Mouse (Mus musculus) neural tube, embryonic 10.5 days (tissue): ENCODE data around the gene Pdss2.
"Not testable (repeated sequence)": the region's sequence is repeated elsewhere in the genome, so short reads cannot be mapped to it uniquely, and the experiment has no call there.

ENCODE experiments used
- DNase-seq: peaks from one replicate; pipeline ENCODE4 v3.0.0-alpha.2; 2017; ENCODE audit warnings: low spot score; ENCODE audit errors: extremely low spot score

Pdss2 gene

DNA sequence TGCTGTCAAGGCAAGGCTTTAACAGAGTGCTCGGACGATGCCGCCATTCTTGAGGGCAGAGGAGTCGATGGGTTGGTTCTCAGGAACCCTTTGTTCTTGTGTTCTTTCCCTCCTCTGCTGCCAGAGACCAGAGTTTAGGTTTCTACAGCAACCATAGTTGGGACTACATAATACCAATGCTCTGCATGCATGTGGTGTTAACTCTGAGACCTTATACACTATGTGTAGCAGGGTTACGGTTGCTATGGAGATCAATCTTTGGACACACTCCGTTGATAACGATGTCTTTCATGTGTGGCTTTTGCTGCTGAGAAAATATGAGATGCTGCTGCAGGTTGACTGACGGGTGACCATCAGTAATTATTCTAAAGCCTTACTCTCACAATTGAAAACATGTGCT, 20.9 kb downstream of the Pdss2 start:
- no peak for DNase-seq

DNA sequence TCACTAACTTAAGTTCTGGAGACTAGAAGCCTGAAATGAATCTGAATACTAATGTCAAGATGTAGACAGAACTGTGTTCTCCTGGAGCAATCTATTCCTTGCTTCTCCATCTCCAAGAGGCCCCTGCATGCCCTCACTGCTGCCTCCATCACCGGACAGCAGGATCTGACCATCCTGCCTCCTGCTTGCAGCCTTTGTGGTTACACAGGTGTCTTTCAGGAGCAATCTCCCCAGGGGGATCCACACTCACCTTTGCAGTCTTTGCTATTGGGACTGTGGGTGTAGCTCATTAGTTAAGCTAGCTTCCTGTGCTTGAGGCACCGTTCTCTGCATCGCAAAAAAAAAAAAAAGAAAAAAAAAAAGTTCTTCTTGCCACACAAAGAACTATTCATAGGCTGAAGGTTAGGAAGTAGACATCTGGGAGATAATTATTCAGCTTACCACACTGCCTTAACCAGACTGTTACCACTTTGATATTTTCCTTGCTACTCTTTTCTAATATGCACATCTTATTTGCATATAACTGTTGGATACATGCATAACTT, 23.0 kb downstream of the Pdss2 start:
- no peak for DNase-seq

DNA sequence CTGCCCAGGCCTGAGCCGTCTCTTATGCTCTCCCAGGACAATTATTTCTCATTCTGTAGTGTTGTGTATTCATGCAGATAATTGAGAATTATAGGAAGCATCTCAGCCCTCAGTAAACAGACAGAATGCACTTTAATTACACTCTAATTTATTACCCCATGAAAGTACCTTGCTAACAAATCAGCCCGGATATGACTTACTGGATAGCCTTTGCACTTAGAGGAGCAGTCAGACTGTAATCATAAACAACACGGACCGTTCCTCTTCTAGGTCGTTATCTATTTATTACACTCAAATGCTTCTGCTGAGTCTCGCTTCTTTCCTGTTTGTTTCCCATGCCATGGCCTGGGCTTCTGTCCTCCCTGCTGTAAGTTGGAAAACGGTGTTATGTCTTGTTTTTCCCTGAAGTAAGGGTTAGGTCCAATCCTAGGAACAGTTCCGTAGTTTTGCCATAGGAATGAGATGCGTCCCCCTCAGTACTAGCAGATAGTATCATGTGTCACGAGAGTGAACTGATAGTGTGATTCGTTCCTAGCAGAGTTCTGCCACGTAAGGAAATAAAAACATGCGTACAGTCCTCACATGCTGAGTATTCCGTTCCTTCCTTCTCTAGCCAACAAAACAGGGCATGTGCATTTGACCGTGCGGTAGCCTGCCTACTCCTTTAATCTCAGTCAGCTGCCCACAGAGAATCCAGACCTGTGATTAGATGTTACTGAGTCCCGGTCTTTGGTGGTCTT, 24.3 kb downstream of the Pdss2 start:
- DNase-seq: no peak

DNA sequence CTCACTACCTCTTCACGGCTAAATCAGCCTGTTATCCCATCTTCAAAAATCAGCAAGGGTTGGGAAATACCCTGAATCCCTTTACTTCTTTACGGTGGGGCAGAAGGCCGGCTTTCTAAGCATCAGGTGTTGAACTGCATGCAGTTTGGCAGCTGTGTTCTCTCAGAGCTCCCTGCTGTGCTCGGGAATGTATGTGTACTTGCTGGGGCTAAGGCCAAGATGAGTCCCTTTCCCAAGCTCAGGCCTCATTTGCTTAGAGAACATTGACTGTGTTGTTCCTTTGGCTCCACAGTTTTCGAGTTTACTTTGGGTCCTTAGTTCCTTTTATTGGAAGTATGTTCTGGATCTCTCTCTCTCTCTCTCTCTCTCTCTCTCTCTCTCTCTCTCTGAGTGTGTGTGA, 26.7 kb downstream of the Pdss2 start:
- no peak for DNase-seq

DNA sequence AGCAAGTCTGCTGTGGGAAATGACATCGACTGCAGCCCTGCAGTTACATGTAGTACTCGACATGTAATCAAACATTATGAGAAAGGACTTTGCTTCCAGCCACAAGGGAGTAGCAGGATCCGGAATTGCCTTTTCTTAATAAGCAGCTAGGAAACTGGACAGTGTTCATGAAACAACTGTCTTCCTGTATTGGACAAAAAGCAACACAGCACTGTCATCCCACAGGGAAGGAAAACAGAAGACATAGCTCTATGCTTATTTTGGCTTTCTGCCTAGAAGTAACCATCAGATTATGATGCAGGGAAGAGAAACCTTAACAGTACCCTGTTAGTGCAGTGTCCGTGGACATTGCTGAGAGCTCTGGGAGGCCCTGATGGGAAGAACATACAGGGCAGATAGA, 31.0 kb downstream of the Pdss2 start:
- no peak for DNase-seq

DNA sequence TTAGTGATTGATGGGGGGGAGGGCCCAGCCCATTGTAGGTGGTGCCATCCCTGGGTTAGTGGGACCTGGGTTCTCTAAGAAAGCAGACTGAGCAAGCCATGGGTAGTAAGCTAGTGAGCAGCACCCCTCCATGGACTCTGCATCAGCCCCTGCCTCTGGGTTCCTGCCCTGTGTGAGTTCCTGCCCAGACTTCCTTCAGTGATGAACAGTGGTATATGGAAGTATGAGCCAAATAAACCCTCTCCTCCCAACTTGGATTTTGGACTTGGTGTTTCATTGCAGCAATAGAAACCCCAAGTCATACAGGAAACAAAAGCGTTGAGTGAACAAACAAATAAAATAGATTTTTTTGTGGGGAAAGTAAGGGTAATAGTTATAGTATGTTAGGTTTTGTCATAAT, 35.7 kb downstream of the Pdss2 start:
- not testable (repeated sequence) for DNase-seq

DNA sequence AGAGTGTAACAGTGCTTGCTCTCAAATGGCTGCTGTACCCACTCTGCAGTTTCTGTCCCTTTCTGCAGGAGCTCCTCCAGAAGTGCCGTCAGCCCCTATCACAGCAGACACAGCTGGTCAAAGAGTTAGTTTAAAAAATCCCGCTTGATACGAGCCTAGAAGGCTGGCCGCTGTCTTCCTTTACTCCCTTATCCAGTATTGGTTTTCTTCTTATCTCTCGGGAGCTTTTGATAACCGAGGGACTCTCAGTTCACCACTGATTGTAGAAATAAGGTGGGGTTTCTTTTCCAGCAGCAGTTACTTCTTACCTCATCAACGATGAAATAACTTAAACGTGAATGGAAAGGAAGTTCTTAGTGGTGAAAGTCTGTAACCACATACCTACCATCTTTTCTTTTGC, 36.2 kb downstream of the Pdss2 start:
- DNase-seq: not testable (repeated sequence)

DNA sequence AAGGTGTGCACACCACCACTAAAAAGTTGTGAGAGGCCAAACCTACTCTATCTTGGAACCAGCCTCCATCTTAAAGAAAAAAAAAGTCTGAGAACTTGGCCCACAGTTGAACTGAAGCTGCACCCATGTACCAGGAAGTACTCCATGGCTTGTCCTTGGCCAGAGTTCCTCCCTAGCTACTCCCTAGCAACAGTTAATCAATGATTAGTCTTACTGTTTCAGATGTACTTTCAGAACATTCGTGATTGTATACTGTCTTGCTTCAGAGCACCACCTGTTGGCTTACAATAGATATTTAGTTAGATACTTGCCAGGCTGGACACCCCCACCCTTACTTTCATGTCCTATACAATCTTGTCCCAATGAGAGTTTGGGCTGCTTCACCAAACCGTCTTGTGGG, 50.0 kb downstream of the Pdss2 start:
- DNase-seq: no peak

DNA sequence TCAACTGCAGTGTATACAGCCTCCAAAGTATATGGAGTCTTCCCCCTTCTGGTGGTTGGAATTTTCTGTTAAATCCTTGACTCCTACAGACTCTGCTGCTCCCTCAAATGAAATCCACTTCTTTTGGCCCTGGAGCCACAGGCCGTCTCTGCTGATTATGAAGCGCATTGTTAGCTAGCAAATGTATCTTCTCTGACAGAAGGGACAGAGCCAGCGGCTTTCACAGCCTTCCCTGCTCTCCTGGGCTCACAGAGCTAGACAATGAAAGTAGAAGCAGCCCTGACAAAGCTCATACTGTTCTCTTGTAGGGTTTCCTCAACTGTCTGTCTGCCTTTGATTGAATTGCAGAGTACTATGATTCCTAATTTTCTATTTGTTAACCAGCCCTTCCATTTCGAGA, 51.1 kb downstream of the Pdss2 start:
- DNase-seq: no peak

DNA sequence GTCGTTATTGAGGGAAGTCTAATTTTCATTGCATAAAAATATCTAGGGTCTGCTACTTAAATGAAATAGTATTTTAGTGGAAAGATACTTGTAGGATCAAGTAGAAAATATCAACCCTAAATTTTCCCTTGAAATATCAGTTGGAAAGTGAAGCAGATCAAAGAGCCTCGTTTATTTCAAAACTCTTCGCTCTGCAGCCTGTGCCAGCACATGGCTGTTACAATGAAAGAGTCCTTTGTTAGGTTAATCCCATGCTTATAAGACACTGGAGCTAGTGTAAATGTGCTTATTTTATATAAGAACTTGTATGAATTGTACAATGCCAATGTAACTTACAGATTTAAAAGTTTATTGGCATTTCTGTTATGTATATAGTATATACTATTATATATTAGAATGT, 51.8 kb downstream of the Pdss2 start:
- DNase-seq: no peak

DNA sequence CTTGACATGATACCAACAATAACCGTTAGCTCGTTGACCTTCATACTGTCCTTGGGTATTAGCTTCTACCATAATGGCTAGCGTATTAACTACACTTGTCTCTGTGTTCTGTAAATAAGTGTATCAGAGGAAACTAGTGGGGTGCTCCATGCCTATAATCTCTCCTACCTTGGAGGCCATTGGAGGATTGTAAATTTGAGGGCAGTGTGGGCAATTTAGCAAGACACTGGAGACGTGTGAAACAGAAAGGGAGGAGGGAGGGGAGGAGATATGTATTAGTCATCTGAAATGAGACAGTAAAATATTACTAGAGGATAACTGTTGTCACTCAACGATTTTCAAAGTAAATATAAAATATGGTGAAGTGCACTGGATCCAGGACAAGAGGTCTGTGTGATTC, 54.2 kb downstream of the Pdss2 start:
- DNase-seq: no peak

DNA sequence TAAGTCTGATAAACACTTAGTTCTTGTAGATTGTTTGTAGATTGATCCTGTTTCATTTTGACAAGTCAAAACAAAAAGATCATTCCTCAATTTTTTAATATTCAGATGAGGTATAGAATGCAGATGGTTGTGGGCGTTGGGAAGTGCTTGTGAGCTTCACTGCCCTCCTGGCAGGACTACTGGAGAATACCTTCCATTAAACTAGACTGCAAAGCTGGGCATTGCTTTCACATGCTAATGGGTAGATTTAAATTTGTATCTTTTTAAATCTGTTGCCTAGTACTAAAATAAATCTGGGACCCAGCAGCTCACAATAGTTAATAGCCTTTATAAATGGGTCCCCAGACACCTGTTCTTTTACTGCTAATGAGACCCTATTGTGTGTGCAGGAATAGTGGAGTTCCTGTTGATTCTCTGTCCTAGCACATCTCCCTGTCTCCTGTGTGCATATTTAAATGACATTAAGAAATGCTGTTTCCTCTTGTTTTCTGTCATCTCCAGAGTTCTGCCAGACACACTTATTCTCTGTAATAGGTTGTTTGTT, 54.9 kb downstream of the Pdss2 start:
- DNase-seq: no peak

DNA sequence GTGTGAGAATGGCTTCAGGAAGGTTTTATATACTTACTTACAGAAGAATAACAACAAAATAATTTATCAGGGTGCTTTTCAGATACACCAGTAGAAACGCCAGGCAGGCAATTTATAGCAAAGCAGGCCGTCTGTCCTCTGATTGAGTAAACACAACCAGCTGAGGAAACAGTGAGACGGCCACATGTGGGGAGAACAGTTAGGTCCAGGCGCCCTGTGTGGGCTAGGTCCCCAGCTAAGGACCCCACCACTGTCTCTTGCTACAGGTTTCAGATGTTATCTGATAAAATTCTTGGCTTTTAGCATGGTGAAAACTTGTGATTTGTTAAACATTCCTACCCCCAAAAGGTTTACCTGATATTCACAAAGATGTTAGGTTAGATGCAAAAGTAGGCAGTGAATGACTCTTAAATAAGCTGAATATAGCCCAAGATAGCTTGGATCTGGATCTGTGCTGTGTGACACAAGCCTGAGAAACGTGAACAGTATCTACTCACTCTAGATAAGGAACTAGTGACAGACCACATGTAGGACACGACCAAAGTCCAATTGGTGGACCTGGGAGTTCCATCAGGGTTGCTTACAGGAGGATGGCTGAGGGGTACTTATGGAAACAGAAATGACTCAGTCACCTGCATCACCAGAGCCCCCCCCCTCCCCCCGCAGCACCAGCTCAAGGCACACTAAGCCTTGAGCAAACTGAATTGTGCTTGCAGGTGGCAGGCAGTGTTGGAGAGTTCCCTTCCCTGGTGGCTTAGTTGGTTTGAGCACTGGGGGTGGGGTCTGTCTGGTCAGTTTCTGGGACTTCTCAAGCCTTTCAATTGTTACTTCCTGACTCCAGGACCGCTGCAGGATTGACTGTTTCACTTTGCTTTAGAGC, 56.2 kb downstream of the Pdss2 start:
- DNase-seq: no peak

DNA sequence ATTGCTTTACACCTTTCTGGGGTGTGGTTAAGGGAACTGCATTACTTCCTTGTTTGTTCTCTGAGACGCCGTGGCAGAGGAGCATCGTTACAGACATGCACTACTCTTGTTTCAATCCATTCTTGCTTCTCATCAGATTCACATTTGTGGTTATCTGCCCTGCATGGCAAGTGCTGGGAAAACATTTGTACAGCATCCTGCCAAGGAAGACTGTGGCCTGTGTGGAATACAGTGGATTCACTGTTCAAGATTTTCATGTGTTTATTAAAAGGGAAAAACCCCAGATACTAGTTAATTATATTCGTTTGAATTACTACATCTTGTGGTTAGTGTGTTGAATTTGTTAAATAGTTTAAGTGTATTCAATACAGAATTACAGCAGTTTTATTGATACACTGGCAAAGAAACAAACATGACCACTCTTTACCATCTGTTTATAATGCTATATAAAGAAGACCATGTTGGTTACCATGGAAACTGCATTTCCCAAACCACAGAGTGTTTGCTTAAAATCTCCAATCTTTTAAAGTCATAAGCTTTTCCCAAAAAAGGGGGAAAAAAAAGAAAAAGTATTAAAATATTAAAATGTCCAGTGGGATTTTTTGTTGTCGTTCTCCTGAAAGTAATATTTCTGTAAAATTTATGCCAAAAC, 58.5 kb downstream of the Pdss2 start:
- DNase-seq: no peak

DNA sequence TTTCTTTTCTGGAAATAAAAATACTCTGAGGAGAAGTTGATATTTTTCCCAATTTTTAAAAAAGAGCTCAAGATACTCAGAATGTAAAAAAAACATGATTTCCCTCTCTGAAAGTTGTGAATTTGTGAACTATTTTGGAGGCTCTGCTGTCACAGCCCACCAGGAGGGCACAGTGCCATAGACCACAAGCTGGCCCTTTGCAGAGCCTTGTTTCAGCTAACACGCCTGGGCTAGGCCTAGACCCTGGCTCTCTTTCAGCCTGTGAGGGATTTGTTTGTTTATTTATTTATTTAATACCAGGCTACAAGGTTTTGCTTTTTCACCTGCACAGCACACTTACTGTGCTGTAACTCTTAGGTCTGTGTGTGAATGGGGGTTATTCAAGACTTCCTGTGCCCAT, 64.3 kb downstream of the Pdss2 start:
- DNase-seq: no peak

DNA sequence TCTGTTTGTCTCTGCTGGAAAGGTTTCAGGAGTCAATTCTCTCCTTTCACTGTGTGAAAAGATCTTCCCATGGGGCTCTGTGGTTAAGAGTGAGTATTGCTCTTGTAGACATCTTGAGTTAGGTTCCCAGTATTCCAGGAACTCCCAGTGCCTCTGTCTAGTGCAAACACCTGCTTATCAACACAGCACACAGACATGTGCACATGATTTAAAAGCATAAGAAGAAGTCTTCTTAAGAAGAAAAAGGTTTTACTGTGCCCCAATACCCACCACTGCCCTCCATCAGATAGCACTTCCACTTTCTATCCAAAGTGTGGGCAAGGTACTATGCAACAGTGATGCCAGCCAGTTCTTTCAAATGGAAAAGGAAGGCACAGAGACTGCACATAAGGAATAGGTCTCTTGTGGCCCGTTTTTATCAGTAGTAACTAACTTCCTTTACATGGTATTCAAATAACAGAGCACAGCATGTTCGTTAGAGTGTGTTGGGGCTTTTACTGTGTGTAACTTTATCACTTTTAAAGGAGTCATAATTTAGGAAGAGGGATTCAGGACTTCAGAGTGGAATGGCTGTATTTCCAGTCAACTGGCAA, 69.4 kb downstream of the Pdss2 start:
- no peak for DNase-seq

DNA sequence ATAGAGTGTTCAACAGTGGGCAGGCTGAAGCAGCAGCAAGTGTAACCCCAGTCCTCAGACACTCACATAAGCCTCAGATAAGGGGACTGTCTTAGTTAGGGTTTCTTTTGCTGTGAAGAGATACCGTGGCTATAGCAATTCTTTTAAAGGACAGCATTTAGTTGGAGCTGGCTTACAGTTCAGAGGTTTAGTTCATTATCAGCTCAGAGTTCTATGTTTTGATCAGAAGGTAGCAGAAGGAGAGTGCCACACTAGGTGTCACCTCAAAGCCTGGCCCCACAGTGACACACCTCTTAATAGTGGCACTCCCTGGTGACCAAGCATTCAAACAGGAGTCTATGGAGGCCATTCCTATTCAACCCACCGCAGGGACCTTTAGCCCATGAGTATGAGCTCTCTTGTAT, 70.0 kb downstream of the Pdss2 start:
- no peak for DNase-seq

DNA sequence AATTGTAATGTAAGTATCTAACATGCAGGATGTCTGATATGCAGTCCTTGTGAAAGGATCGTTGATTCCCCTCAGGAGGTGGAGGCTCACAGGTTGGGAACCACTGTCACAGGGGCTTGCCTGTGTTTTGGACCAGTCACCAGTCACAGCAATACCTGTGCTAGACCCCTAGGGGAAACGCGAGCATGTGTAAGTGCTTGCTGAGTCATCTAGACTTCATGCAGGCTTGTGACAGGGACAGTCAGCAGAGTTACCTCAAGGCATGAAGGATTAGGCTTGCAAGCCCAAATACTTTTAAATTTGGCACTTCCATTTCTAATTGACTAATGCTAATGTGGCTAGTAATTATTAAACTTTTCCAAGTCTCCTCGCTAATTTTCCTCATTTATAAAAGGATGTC, 71.2 kb downstream of the Pdss2 start:
- no peak for DNase-seq

DNA sequence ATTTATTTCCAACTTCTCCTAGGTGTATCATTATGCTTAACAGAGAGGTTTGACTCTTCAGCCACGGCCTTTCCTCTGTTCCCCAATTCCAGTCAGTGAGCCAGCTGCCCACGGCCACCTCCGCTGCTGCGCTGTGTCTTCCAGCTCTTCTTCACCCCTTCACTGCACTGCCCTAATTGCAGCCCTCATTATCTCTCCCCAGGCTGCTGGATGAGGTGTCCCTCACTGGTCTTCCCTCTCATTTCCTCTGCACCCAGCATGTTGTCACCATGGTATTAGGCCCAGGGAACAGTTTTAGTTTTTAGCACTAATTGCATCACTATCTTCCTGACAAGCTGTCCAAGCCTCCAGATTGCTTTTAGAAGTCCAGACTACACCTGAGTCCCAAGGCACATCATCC, 73.0 kb downstream of the Pdss2 start:
- no peak for DNase-seq

DNA sequence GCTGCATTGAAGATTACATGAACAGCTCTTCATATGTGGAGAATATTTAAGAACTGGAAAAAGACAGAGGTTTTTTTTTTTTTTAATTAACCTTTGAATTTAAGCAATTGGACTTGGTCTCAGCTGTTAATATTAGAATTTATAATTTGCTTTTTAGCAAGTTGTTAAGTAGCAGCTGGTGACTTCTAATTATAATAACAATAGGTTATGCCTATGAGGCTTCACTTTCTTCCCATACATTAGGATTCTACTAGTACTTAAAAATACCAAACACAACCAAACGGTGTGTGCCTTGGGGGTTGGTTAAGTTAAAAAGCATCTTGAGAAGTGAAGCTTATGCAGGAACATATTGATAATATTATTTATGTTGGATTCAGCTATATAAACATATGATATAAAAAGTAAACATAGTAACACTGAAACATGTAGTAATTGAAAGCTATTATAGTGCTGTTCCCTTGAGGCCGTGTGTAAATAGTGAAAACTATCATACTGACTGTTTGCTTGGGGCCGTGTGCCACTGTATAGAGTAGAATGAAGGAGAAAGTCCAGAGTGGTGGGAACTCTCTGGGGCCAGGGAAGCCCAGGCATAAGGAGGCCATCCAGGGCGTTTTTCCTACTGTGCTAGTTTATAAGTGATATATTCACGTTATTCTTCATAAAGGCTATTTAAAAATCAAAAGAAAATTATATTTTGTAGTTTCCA, 87.0 kb downstream of the Pdss2 start:
- DNase-seq: no peak
